Mouse (Mus musculus): ENCODE results near the gene Usp32. TPM values are rescaled to one million over a fixed set of nuclear protein-coding genes. Genes with fewer than 3 reads are reported as not detected.

Gene Usp32
- total and polyA plus RNA-seq, 3 experiments = 4.0 to 24.5 (median 22.6) TPM

- H3K9ac ChIP-seq (ENCODE audit: low read depth, low read length) = no peak overlapping the region
- TF ChIP-seq POLR2A (IDR thresholded peaks at IDR 0.05; ENCODE audit: insufficient read depth, low read depth, low read length) (no peak), CTCF (IDR thresholded peaks at IDR 0.05) (no peak), EP300 (IDR thresholded peaks at IDR 0.05; ENCODE audit: insufficient read depth, low read depth, low read length) (no peak)
- H3K4me1 ChIP-seq (ENCODE audit: control insufficient read depth, insufficient read depth, low read length) = no peaks in the 10 kb centered on the region
- H3K27ac ChIP-seq = no peak overlapping the region
- DNase-seq = no peak
- intact Hi-C loops (cut with DNase I) = no loop called here
- no peaks in the 10 kb centered on the region for H3K79me2 ChIP-seq (replicated peaks; ENCODE audit: control insufficient read depth, insufficient read depth, low read length)
- H3K36me3 ChIP-seq (ENCODE audit: control insufficient read depth, insufficient read depth, low read length) = no peaks in the 10 kb centered on the region
- H3K4me3 ChIP-seq = no peak overlapping the region
- no peaks in the 10 kb centered on the region for H3K27me3 ChIP-seq (ENCODE audit: control insufficient read depth, insufficient read depth, low read length)
Observed at GRCm38 (mm10) chr11:85086253-85086652, 53.7 kb downstream of the Usp32 start.

GRCm38 (mm10) chr11:85067871-85068270, 72.1 kb downstream of the Usp32 start:
- no peaks in the 10 kb centered on the region for H3K79me2 ChIP-seq (replicated peaks; ENCODE audit: control insufficient read depth, insufficient read depth, low read length)
- no peaks in the 10 kb centered on the region for H3K27me3 ChIP-seq (ENCODE audit: control insufficient read depth, insufficient read depth, low read length)
- no peaks in the 10 kb centered on the region for H3K4me1 ChIP-seq (ENCODE audit: control insufficient read depth, insufficient read depth, low read length)
- H3K36me3 ChIP-seq (ENCODE audit: control insufficient read depth, insufficient read depth, low read length) = no peaks in the 10 kb centered on the region
- TF ChIP-seq POLR2A (IDR thresholded peaks at IDR 0.05; ENCODE audit: insufficient read depth, low read depth, low read length) (no peak), CTCF (IDR thresholded peaks at IDR 0.05) (no peak), EP300 (IDR thresholded peaks at IDR 0.05; ENCODE audit: insufficient read depth, low read depth, low read length) (no peak)
- WGBS = 96% methylated on average over 4 of the region's 4 CpGs
- no peak overlapping the region for H3K9ac ChIP-seq (ENCODE audit: low read depth, low read length)
- no peak overlapping the region for H3K27ac ChIP-seq
- no peak overlapping the region for H3K4me3 ChIP-seq
- no peak for DNase-seq
- intact Hi-C loops (cut with DNase I) = no loop called here

GRCm38 (mm10) chr11:85058562-85058961, 81.4 kb downstream of the Usp32 start:
- TF ChIP-seq POLR2A (IDR thresholded peaks at IDR 0.05; ENCODE audit: insufficient read depth, low read depth, low read length) = no peak
- no peak for TF ChIP-seq EP300 (IDR thresholded peaks at IDR 0.05; ENCODE audit: insufficient read depth, low read depth, low read length)
- TF ChIP-seq CTCF (IDR thresholded peaks at IDR 0.05) = no peak
- H3K27me3 ChIP-seq (ENCODE audit: control insufficient read depth, insufficient read depth, low read length) = no peaks in the 10 kb centered on the region
- no peak overlapping the region for H3K9ac ChIP-seq (ENCODE audit: low read depth, low read length)
- H3K4me1 ChIP-seq (ENCODE audit: control insufficient read depth, insufficient read depth, low read length) = no peaks in the 10 kb centered on the region; the same call in 1 of the 2 replicates
- no peak overlapping the region for H3K27ac ChIP-seq
- H3K79me2 ChIP-seq (replicated peaks; ENCODE audit: control insufficient read depth, insufficient read depth, low read length) = no peaks in the 10 kb centered on the region
- DNase-seq = no peak
- H3K4me3 ChIP-seq = no peak overlapping the region
- no peaks in the 10 kb centered on the region for H3K36me3 ChIP-seq (ENCODE audit: control insufficient read depth, insufficient read depth, low read length)
- 98% methylated on average over 4 of the region's 4 CpGs for WGBS
- intact Hi-C loops (cut with DNase I) = no loop called here

GRCm38 (mm10) chr11:85057544-85057943, 82.4 kb downstream of the Usp32 start:
- Histone ChIP-seq H3K9ac (ENCODE audit: low read depth, low read length) (no peak overlapping the region), H3K27ac (no peak overlapping the region), H3K4me3 (no peak overlapping the region), H3K36me3 (ENCODE audit: control insufficient read depth, insufficient read depth, low read length) (no peaks in the 10 kb centered on the region), H3K27me3 (ENCODE audit: control insufficient read depth, insufficient read depth, low read length) (no peaks in the 10 kb centered on the region), H3K4me1 (ENCODE audit: control insufficient read depth, insufficient read depth, low read length) (no peaks in the 10 kb centered on the region; the same call in 1 of the 2 replicates), H3K79me2 (replicated peaks; ENCODE audit: control insufficient read depth, insufficient read depth, low read length) (no peaks in the 10 kb centered on the region)
- TF ChIP-seq CTCF (IDR thresholded peaks at IDR 0.05) = no peak
- intact Hi-C loops (cut with DNase I) = no loop called here
- whole genome bisulfite sequencing = 100% methylated on average over 1 of the region's 1 CpGs
- no peak for DNase-seq

GRCm38 (mm10) chr11:85056901-85057300, 83.1 kb downstream of the Usp32 start:
- no peaks in the 10 kb centered on the region for H3K27me3 ChIP-seq (ENCODE audit: control insufficient read depth, insufficient read depth, low read length)
- H3K36me3 ChIP-seq (ENCODE audit: control insufficient read depth, insufficient read depth, low read length) = no peaks in the 10 kb centered on the region
- TF ChIP-seq CTCF (IDR thresholded peaks at IDR 0.05) = no peak
- no peak for TF ChIP-seq EP300 (IDR thresholded peaks at IDR 0.05; ENCODE audit: insufficient read depth, low read depth, low read length)
- no peak for TF ChIP-seq POLR2A (IDR thresholded peaks at IDR 0.05; ENCODE audit: insufficient read depth, low read depth, low read length)
- intact Hi-C loops (cut with DNase I) = no loop called here
- H3K4me1 ChIP-seq (ENCODE audit: control insufficient read depth, insufficient read depth, low read length) = no peaks in the 10 kb centered on the region; the same call in 1 of the 2 replicates
- no peak overlapping the region for H3K4me3 ChIP-seq
- no peak overlapping the region for H3K27ac ChIP-seq
- DNase-seq = no peak
- no peaks in the 10 kb centered on the region for H3K79me2 ChIP-seq (replicated peaks; ENCODE audit: control insufficient read depth, insufficient read depth, low read length)
- no peak overlapping the region for H3K9ac ChIP-seq (ENCODE audit: low read depth, low read length)
- WGBS = 70% methylated on average over 5 of the region's 5 CpGs

- intact Hi-C loops (cut with DNase I) = no loop called here
- Histone ChIP-seq H3K4me1 (ENCODE audit: control insufficient read depth, insufficient read depth, low read length) (no peaks in the 10 kb centered on the region; the same call in 1 of the 2 replicates), H3K27ac (no peak overlapping the region), H3K9ac (ENCODE audit: low read depth, low read length) (no peak overlapping the region), H3K79me2 (replicated peaks; ENCODE audit: control insufficient read depth, insufficient read depth, low read length) (no peaks in the 10 kb centered on the region), H3K27me3 (ENCODE audit: control insufficient read depth, insufficient read depth, low read length) (no peaks in the 10 kb centered on the region), H3K4me3 (no peak overlapping the region), H3K36me3 (ENCODE audit: control insufficient read depth, insufficient read depth, low read length) (no peaks in the 10 kb centered on the region)
- 77% methylated on average over 2 of the region's 2 CpGs for WGBS
- TF ChIP-seq EP300 (IDR thresholded peaks at IDR 0.05; ENCODE audit: insufficient read depth, low read depth, low read length) (no peak), POLR2A (IDR thresholded peaks at IDR 0.05; ENCODE audit: insufficient read depth, low read depth, low read length) (no peak), CTCF (IDR thresholded peaks at IDR 0.05) (no peak)
- DNase-seq = no peak
Observed at GRCm38 (mm10) chr11:85055561-85055960, 84.4 kb downstream of the Usp32 start.

Data from heart, adult 2 months (tissue).